Mouse (Mus musculus) activated CD4-positive, CD25-positive, alpha-beta regulatory T cell, adult 9 weeks (primary cell): ENCODE results near the gene Gtpbp6. TPM values are rescaled to one million over a fixed set of nuclear protein-coding genes. Genes with fewer than 3 reads are reported as not detected.

Source experiments
- polyA plus RNA-seq: library from polyadenylated mRNA; unstranded; fragments of 100-300 nt; shearing (Covaris generic); gene quantifications from one replicate; pipeline ENCODE4 v1.2.1, GENCODE M21; 2017

Gtpbp6 gene
- polyA plus RNA-seq = 51.6 TPM

DNA sequence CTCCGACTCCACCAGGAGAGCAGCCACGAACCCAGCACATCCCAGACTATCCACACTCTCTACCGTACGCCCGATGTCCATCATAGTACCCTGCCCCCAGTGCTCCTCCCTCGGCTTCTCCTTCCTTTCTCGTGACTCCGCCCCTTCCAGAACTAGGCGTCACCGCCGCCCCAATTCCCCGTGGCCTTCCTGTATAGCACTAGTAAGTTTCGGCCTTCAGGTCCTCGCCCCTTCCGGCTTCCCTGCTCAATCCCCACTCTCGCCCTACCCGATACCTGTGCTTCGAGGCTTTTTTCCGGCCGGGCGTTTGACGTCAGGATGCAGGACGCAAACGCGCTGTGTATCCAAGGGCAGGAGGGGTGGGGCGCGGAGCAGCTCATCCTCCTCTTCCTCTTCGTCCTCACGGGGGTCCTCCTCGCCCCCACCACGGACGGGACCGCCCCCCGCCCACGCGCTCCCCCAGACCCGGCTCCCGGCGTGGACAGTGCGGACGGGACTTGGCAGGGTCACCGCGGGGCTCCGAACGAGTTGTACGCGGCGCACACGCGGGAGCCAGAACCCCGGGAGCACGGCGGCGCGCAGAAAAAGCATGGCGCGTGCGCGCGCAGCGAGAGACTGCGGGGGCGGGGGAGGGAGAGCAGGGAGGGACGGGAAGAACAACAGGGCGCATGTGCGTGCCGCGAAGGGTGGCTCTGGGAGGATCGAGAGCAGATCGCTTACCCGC is at the start of gene Gtpbp6:
Gene Gtpbp6, minus strand, starts transcription at position 617 of the 724 bp plus-strand sequence.

DNA sequence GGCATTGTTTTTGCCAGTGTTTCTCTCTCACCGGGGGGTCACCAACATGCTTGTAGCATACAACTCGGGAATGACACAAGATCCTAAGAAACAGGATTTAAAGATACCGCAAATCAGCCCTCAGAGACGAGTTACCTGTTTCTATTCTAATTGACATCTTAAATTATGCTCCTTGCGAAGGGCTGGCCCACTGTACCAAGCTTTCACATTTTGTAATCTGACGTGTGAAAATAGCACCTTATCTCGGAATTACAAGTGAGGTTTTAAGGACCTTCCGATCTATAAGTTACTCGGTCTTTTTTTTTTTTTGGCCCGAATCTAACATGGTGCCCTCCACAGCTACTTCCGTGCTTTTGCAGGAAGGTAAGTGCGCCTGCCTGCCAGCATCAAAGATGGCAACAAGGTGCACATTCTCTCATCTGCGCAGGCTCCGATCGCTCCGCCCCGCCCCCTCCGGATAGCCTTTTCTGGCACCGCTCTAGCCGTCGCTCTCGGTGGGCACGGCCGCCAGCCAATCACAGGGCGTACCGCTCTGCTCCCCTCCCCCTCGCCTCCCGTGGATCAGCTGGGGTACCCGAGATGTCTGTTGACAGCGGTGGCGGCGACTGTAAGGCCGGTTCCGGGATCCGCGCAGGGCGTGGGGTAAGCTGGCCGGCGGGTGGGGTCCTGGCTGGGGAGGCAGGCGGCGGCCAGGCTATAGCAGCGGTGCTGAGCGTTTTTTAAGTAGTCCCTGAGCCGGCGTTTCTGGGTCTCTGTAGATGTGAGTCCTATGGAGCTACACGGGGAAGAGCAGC is 27.5 kb upstream of the Gtpbp6 start, which contains the start of gene Chfr:
Gene Chfr, plus strand, starts transcription at position 550 of the 794 bp plus-strand sequence.

GRCm38 (mm10) chr5:110109991-110110441 is 2.0 kb upstream of the Gtpbp6 start, which contains the start of gene Zfp605:
TSS of gene Zfp605 (plus strand) at chr5:110110092.

GRCm38 (mm10) chr5:110099656-110100580 is 8.1 kb downstream of the Gtpbp6 start, which contains the start of gene Plcxd1:
TSS of gene Plcxd1 (plus strand) at chr5:110099969.

DNA sequence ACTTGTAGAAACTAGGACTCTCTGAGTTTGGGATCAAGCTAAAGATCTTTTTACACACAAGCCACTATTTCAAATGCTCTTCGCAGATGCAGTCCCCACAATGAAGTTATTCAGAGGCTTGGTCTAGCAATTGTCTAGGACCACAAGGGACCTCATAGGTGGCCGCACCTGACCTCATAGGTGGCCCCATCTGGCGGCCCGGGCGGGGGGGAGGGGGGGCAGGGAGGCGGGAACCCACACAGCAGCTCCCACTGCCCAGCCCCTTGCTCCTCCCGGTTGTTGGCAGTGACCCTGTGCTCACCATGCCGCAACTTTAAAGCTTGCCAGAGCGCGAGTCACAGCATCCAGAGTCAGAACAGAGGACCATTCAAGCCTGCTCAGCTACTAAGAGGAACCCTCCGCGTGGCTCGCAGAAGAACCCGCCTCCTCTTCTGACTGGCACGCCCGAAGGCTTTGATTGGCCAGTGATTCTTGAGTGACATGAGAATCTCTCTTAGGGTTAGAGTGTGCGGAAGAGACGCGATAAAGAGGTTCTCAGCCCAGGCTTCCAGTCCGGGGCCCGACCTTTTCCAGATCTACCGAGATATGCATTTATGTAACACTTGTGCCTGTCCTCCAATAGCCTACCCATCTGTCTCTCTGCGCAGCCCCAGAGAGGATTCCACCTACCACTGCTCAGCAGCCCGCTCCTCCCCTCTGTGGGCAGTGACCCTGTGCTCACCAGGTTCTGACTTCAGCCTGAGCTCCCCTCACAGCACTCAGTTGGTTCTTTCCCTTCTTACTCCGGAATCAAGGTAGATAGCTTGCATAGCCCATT is 13.8 kb downstream of the Gtpbp6 start, which contains the start of gene Gm35315:
Gene Gm35315, minus strand, starts transcription at position 391 of the 817 bp plus-strand sequence.

GRCm38 (mm10) chr5:110072413-110072812 is 35.6 kb downstream of the Gtpbp6 start, which contains the start of gene Gm17655:
TSS of gene Gm17655 (minus strand) at chr5:110072513.

Other genes starting within 250 kb of the Gtpbp6 start
- 14.4 TPM for gene Gm15446, start 184.8 kb downstream of the Gtpbp6 start, polyA plus RNA-seq
- gene Zfp932, start 111.7 kb downstream of the Gtpbp6 start, polyA plus RNA-seq = 31.0 TPM
- 13.4 TPM for gene Gm17655, start 35.7 kb downstream of the Gtpbp6 start, polyA plus RNA-seq
- gene Gm35315, start 13.8 kb downstream of the Gtpbp6 start, polyA plus RNA-seq = 2.1 TPM
- gene Plcxd1, start 8.2 kb downstream of the Gtpbp6 start, polyA plus RNA-seq = 3.1 TPM
- 6.4 TPM for gene Zfp605, start 1.9 kb upstream of the Gtpbp6 start, polyA plus RNA-seq
- 81.9 TPM for gene Chfr, start 27.6 kb upstream of the Gtpbp6 start, polyA plus RNA-seq
- 44.1 TPM for gene Golga3, start 68.5 kb upstream of the Gtpbp6 start, polyA plus RNA-seq
- gene Ankle2, start 122.8 kb upstream of the Gtpbp6 start, polyA plus RNA-seq = 11.8 TPM
- gene Pgam5, start 161.7 kb upstream of the Gtpbp6 start, polyA plus RNA-seq = 24.1 TPM
- gene Pxmp2, start 178.0 kb upstream of the Gtpbp6 start, polyA plus RNA-seq = 6.0 TPM
- 9.1 TPM for gene Pole, start 178.1 kb upstream of the Gtpbp6 start, polyA plus RNA-seq
- not detected for gene P2rx2, start 235.0 kb upstream of the Gtpbp6 start, polyA plus RNA-seq
- not detected for gene Lrcol1, start 236.5 kb upstream of the Gtpbp6 start, polyA plus RNA-seq